Mouse (Mus musculus): ENCODE measurements around the gene Rab26. TPM values are rescaled to one million over a fixed set of nuclear protein-coding genes. Genes with fewer than 3 reads are reported as not detected.

Gene Rab26
- polyA plus RNA-seq, 1 experiment from 2014 or later = 6.6 TPM

GRCm38 (mm10) chr17:24481027-24481815 lies 52.8 kb downstream of the Rab26 start:
- Histone ChIP-seq H3K4me2 (replicated peaks) (no peak overlapping the region), H3K27me3 (no peaks in the 10 kb centered on the region), H3K36me3 (peaks cover 12% of the 10 kb centered on the region), H3K9me3 (no peaks in the 10 kb centered on the region), H3K4me1 (peaks cover 23% of the 10 kb centered on the region), H3K27ac (replicated peaks) (no peak overlapping the region), H3K4me3 (no peak overlapping the region), H3K9ac (replicated peaks) (no peak overlapping the region)
- WGBS = 94% methylated on average over 20 of the region's 20 CpGs
- ATAC-seq (replicated peaks) = no peak

- Histone ChIP-seq H3K9ac (replicated peaks) (no peak overlapping the region), H3K36me3 (peaks cover 21% of the 10 kb centered on the region), H3K9me3 (no peaks in the 10 kb centered on the region), H3K4me1 (peaks cover 17% of the 10 kb centered on the region), H3K4me3 (no peak overlapping the region), H3K27ac (replicated peaks) (no peak overlapping the region), H3K4me2 (replicated peaks) (no peak overlapping the region), H3K27me3 (no peaks in the 10 kb centered on the region)
- 51% methylated on average over 3 of the region's 3 CpGs for WGBS
- no peak for ATAC-seq (replicated peaks)
Observed at GRCm38 (mm10) chr17:24480201-24480826, 53.7 kb downstream of the Rab26 start.

- Histone ChIP-seq H3K27ac (replicated peaks) (no peak overlapping the region), H3K4me2 (replicated peaks) (peak overlapping the region; percentile 53; the same call in 1 of the 2 replicates), H3K4me1 (peaks cover 15% of the 10 kb centered on the region), H3K36me3 (peaks cover 29% of the 10 kb centered on the region), H3K27me3 (no peaks in the 10 kb centered on the region), H3K9me3 (no peaks in the 10 kb centered on the region), H3K4me3 (peak overlapping the region; percentile 90), H3K9ac (replicated peaks) (no peak overlapping the region)
- WGBS = 21% methylated on average over 1 of the region's 1 CpGs
- ATAC-seq (replicated peaks) = no peak
Observed at GRCm38 (mm10) chr17:24479431-24479830, 54.6 kb downstream of the Rab26 start.

GRCm38 (mm10) chr17:24478663-24479380 lies 55.2 kb downstream of the Rab26 start, which contains the start of gene Mlst8:
Gene Mlst8, minus strand, starts transcription at chr17:24479078.
- H3K9ac ChIP-seq (replicated peaks) = peak within 1 kb of the TSS; percentile 92
- peaks cover 34% of the 10 kb centered on the region for H3K36me3 ChIP-seq
- H3K9me3 ChIP-seq = no peaks in the 10 kb centered on the region
- peaks cover 15% of the 10 kb centered on the region for H3K4me1 ChIP-seq
- peak within 1 kb of the TSS; percentile 90 for H3K4me3 ChIP-seq
- peak; percentile 95 for ATAC-seq (replicated peaks)
- H3K27ac ChIP-seq (replicated peaks) = peak within 1 kb of the TSS; percentile 98
- peak within 1 kb of the TSS; percentile 53 for H3K4me2 ChIP-seq (replicated peaks)
- H3K27me3 ChIP-seq = no peaks in the 10 kb centered on the region
- under 1% methylated on average over 48 of the region's 48 CpGs for WGBS

GRCm38 (mm10) chr17:24477985-24478600 lies 55.9 kb downstream of the Rab26 start:
- Histone ChIP-seq H3K4me1 (peaks cover 22% of the 10 kb centered on the region), H3K27me3 (no peaks in the 10 kb centered on the region), H3K27ac (replicated peaks) (no peak overlapping the region), H3K9me3 (no peaks in the 10 kb centered on the region), H3K9ac (replicated peaks) (peak overlapping the region; percentile 92), H3K4me3 (peak overlapping the region; percentile 90), H3K4me2 (replicated peaks) (peak overlapping the region; percentile 53), H3K36me3 (peaks cover 34% of the 10 kb centered on the region)
- peak; percentile 19; the same call in 1 of the 2 replicates for ATAC-seq (replicated peaks)
- 53% methylated on average over 11 of the region's 11 CpGs for WGBS

Other genes starting within 250 kb of the Rab26 start
- gene Abca17, start 183.1 kb downstream of the Rab26 start, polyA plus RNA-seq (2015; fragmentation: Nextera tagmentation; extraction: Ambion mirVana) = 0.22 TPM in 1 of 2 replicates, not detected in the other
- 21.5 and 21.7 TPM in 2 replicates for gene Abca3, start 182.3 kb downstream of the Rab26 start, polyA plus RNA-seq (2015; fragmentation: Nextera tagmentation; extraction: Ambion mirVana)
- 360 and 364 TPM in 2 replicates for gene Rnps1, start 119.6 kb downstream of the Rab26 start, polyA plus RNA-seq (2015; fragmentation: Nextera tagmentation; extraction: Ambion mirVana)
- gene Eci1, start 107.6 kb downstream of the Rab26 start, polyA plus RNA-seq (2015; fragmentation: Nextera tagmentation; extraction: Ambion mirVana) = 40.7 and 42.8 TPM in 2 replicates
- 5.7 and 6.6 TPM in 2 replicates for gene Dnase1l2, start 91.1 kb downstream of the Rab26 start, polyA plus RNA-seq (2015; fragmentation: Nextera tagmentation; extraction: Ambion mirVana)
- 44.0 and 44.9 TPM in 2 replicates for gene E4f1, start 63.9 kb downstream of the Rab26 start, polyA plus RNA-seq (2015; fragmentation: Nextera tagmentation; extraction: Ambion mirVana)
- 51.0 and 54.0 TPM in 2 replicates for gene Pgp, start 63.8 kb downstream of the Rab26 start, polyA plus RNA-seq (2015; fragmentation: Nextera tagmentation; extraction: Ambion mirVana)
- gene Bricd5, start 60.3 kb downstream of the Rab26 start, polyA plus RNA-seq (2015; fragmentation: Nextera tagmentation; extraction: Ambion mirVana) = 0.40 TPM in 1 of 2 replicates, not detected in the other
- 35.2 and 36.4 TPM in 2 replicates for gene Mlst8, start 55.1 kb downstream of the Rab26 start, polyA plus RNA-seq (2015; fragmentation: Nextera tagmentation; extraction: Ambion mirVana)
- gene Caskin1, start 45.6 kb downstream of the Rab26 start, polyA plus RNA-seq (2015; fragmentation: Nextera tagmentation; extraction: Ambion mirVana) = 25.6 and 26.4 TPM in 2 replicates
- gene Traf7, start 6.3 kb downstream of the Rab26 start, polyA plus RNA-seq (2015; fragmentation: Nextera tagmentation; extraction: Ambion mirVana) = 107 and 112 TPM in 2 replicates
- gene Pkd1, start 15.6 kb upstream of the Rab26 start, polyA plus RNA-seq (2015; fragmentation: Nextera tagmentation; extraction: Ambion mirVana) = 17.1 and 22.9 TPM in 2 replicates
- gene Tsc2, start 98.4 kb upstream of the Rab26 start, polyA plus RNA-seq (2015; fragmentation: Nextera tagmentation; extraction: Ambion mirVana) = 68.7 and 75.6 TPM in 2 replicates
- 12.5 and 12.7 TPM in 2 replicates for gene Nthl1, start 98.5 kb upstream of the Rab26 start, polyA plus RNA-seq (2015; fragmentation: Nextera tagmentation; extraction: Ambion mirVana)
- gene Slc9a3r2, start 116.1 kb upstream of the Rab26 start, polyA plus RNA-seq (2015; fragmentation: Nextera tagmentation; extraction: Ambion mirVana) = 26.7 and 27.6 TPM in 2 replicates
- not detected in 2 replicates for gene Npw, start 124.2 kb upstream of the Rab26 start, polyA plus RNA-seq (2015; fragmentation: Nextera tagmentation; extraction: Ambion mirVana)
- gene Zfp598, start 135.5 kb upstream of the Rab26 start, polyA plus RNA-seq (2015; fragmentation: Nextera tagmentation; extraction: Ambion mirVana) = 19.1 and 20.9 TPM in 2 replicates
- 134 and 145 TPM in 2 replicates for gene Syngr3, start 155.7 kb upstream of the Rab26 start, polyA plus RNA-seq (2015; fragmentation: Nextera tagmentation; extraction: Ambion mirVana)
- gene Gfer, start 161.9 kb upstream of the Rab26 start, polyA plus RNA-seq (2015; fragmentation: Nextera tagmentation; extraction: Ambion mirVana) = 38.7 TPM in 2 replicates
- 1.4 and 2.0 TPM in 2 replicates for gene Noxo1, start 162.0 kb upstream of the Rab26 start, polyA plus RNA-seq (2015; fragmentation: Nextera tagmentation; extraction: Ambion mirVana)
- 79.5 and 83.9 TPM in 2 replicates for gene Tbl3, start 173.4 kb upstream of the Rab26 start, polyA plus RNA-seq (2015; fragmentation: Nextera tagmentation; extraction: Ambion mirVana)
- gene Rnf151, start 183.9 kb upstream of the Rab26 start, polyA plus RNA-seq (2015; fragmentation: Nextera tagmentation; extraction: Ambion mirVana) = not detected in 2 replicates
- gene Rps2, start 183.9 kb upstream of the Rab26 start, polyA plus RNA-seq (2015; fragmentation: Nextera tagmentation; extraction: Ambion mirVana) = 816 and 846 TPM in 2 replicates
- 249 and 261 TPM in 2 replicates for gene Ndufb10, start 190.3 kb upstream of the Rab26 start, polyA plus RNA-seq (2015; fragmentation: Nextera tagmentation; extraction: Ambion mirVana)
- not detected in 2 replicates for gene Rpl3l, start 193.6 kb upstream of the Rab26 start, polyA plus RNA-seq (2015; fragmentation: Nextera tagmentation; extraction: Ambion mirVana)
- 20.5 and 22.5 TPM in 2 replicates for gene Msrb1, start 202.4 kb upstream of the Rab26 start, polyA plus RNA-seq (2015; fragmentation: Nextera tagmentation; extraction: Ambion mirVana)
- not detected in 2 replicates for gene Hs3st6, start 218.8 kb upstream of the Rab26 start, polyA plus RNA-seq (2015; fragmentation: Nextera tagmentation; extraction: Ambion mirVana)

Data from forebrain, embryonic 15.5 days (tissue).